9 mouse cellular contexts compared by ENCODE assay signal in genomic region chr13:23757921-23758320, GRCm38 (mm10). TPM values are rescaled to one million over a fixed set of nuclear protein-coding genes. Genes with fewer than 3 reads are reported as not detected.
A peak's percentile ranks its signal among the peaks of the same experiment; 100 is the strongest.
DNase-seq lines count a peak whose midpoint lies in the region; ATAC-seq and TF ChIP-seq lines count a peak whose summit lies in the region.
"Had no signal": no experiment of that assay in that cellular context is flagged by ENCODE, and none has a peak within 500 bp of the region (broad histone marks: within the 10 kb centered on the region; RNA-seq: fewer than 3 reads in every experiment).

No protein-coding gene starts in this region.

- H3K4me1 ChIP-seq in forebrain, embryonic 12.5 days = peaks cover 17% of the 10 kb centered on the region
- H3K4me1 ChIP-seq in forebrain, embryonic 16.5 days (replicated peaks; ENCODE audit: control insufficient read depth, insufficient read depth, low read length) = peaks cover 19% of the 10 kb centered on the region
- 0 out of 2 replicates have a peak, but pooled peaks cover 4% of the 10 kb centered on the region for H3K4me1 ChIP-seq in lung, embryonic 14.5 days (ENCODE audit: insufficient read depth)
- no peaks in the 10 kb centered on the region for H3K4me1 ChIP-seq in ES-Bruce4 (ENCODE audit: control insufficient read depth, insufficient read depth, low read length)
- peaks cover 17% of the 10 kb centered on the region for H3K4me1 ChIP-seq in limb, embryonic 12.5 days (replicated peaks)

- TF ChIP-seq EP300 in ES-Bruce4 (IDR thresholded peaks at IDR 0.05; ENCODE audit: insufficient read depth, low read depth, low read length) = no peak

- H3K27ac ChIP-seq in forebrain, embryonic 12.5 days = 0 out of 2 replicates have a peak overlapping the region, but pooled peaks have one; percentile 27
- H3K27ac ChIP-seq in forebrain, embryonic 16.5 days (ENCODE audit: low read length) = no peak overlapping the region
- H3K27ac ChIP-seq in lung, embryonic 14.5 days (ENCODE audit: low read depth) = peak overlapping the region; percentile 98
- peak overlapping the region; percentile 56; the same call in 1 of the 2 replicates for H3K27ac ChIP-seq in ES-Bruce4 (ENCODE audit: insufficient read depth, low read length)
- peak overlapping the region; percentile 78 for H3K27ac ChIP-seq in limb, embryonic 12.5 days

- TF ChIP-seq POLR2A in ES-Bruce4 (IDR thresholded peaks at IDR 0.05; ENCODE audit: insufficient read depth, low read length) = no peak

- H3K9ac ChIP-seq in forebrain, embryonic 12.5 days = no peak overlapping the region
- H3K9ac ChIP-seq in forebrain, embryonic 16.5 days (replicated peaks; ENCODE audit: low read depth, low read length) = no peak overlapping the region
- peak overlapping the region; percentile 71; the same call in 1 of the 2 replicates for H3K9ac ChIP-seq in lung, embryonic 14.5 days
- H3K9ac ChIP-seq in ES-Bruce4 (ENCODE audit: low read depth, poor library complexity, severe bottlenecking) = 0 out of 2 replicates have a peak overlapping the region, but pooled peaks have one; percentile 74
- H3K9ac ChIP-seq in limb, embryonic 12.5 days (replicated peaks) = no peak overlapping the region

- H3K4me3 ChIP-seq in forebrain, embryonic 12.5 days (replicated peaks) = no peak overlapping the region
- no peak overlapping the region for H3K4me3 ChIP-seq in forebrain, embryonic 16.5 days (replicated peaks; ENCODE audit: low read length)
- H3K4me3 ChIP-seq in lung, embryonic 14.5 days (ENCODE audit: low read depth, low read length) = peak overlapping the region; percentile 43; the same call in 1 of the 2 replicates
- no peak overlapping the region for H3K4me3 ChIP-seq in ES-Bruce4 (ENCODE audit: low read depth, low read length)
- H3K4me3 ChIP-seq in limb, embryonic 12.5 days (replicated peaks) = no peak overlapping the region

- no peaks in the 10 kb centered on the region for H3K36me3 ChIP-seq in forebrain, embryonic 12.5 days (replicated peaks)
- no peaks in the 10 kb centered on the region for H3K36me3 ChIP-seq in forebrain, embryonic 16.5 days (ENCODE audit: control insufficient read depth, insufficient read depth)
- no peaks in the 10 kb centered on the region for H3K36me3 ChIP-seq in lung, embryonic 14.5 days (ENCODE audit: insufficient read depth)
- H3K36me3 ChIP-seq in ES-Bruce4 (ENCODE audit: control insufficient read depth, insufficient read depth, low read length, poor library complexity, severe bottlenecking) = no peaks in the 10 kb centered on the region
- H3K36me3 ChIP-seq in limb, embryonic 12.5 days = no peaks in the 10 kb centered on the region

- ATAC-seq in forebrain, embryonic 12.5 days (ENCODE audit: low FRiP score) = no peak
- ATAC-seq in forebrain, embryonic 16.5 days = no peak
- ATAC-seq in lung, embryonic 14.5 days (ENCODE audit: insufficient read depth) = no peak
- ATAC-seq in limb, embryonic 12.5 days (ENCODE audit: insufficient number of reproducible peaks, insufficient read depth, low FRiP score, low TSS enrichment, low read depth) = no peak

- H3K27me3 ChIP-seq in forebrain, embryonic 12.5 days = no peaks in the 10 kb centered on the region
- H3K27me3 ChIP-seq in forebrain, embryonic 16.5 days (replicated peaks; ENCODE audit: control insufficient read depth, insufficient read depth, low read length) = no peaks in the 10 kb centered on the region
- H3K27me3 ChIP-seq in lung, embryonic 14.5 days (ENCODE audit: insufficient read depth, low read length) = no peaks in the 10 kb centered on the region
- H3K27me3 ChIP-seq in ES-Bruce4 (ENCODE audit: control insufficient read depth, insufficient read depth, low read length, poor library complexity, severe bottlenecking) = no peaks in the 10 kb centered on the region
- no peaks in the 10 kb centered on the region for H3K27me3 ChIP-seq in limb, embryonic 12.5 days

- 51% methylated on average over 3 of the region's 3 CpGs for WGBS in forebrain, embryonic 12.5 days
- 40% methylated on average over 3 of the region's 3 CpGs for WGBS in forebrain, embryonic 16.5 days
- 43% methylated on average over 3 of the region's 3 CpGs for WGBS in lung, embryonic 14.5 days
- WGBS in limb, embryonic 12.5 days = 51% methylated on average over 3 of the region's 3 CpGs

- no peak for TF ChIP-seq CTCF in lung, embryonic 14.5 days (IDR thresholded peaks at IDR 0.05; ENCODE audit: low read depth)
- TF ChIP-seq CTCF in ES-Bruce4 (IDR thresholded peaks at IDR 0.05; ENCODE audit: low read depth, low read length) = no peak

- no peak overlapping the region for H3K4me2 ChIP-seq in forebrain, embryonic 12.5 days
- H3K4me2 ChIP-seq in forebrain, embryonic 16.5 days (ENCODE audit: low read length) = no peak overlapping the region
- peak overlapping the region; percentile 83 for H3K4me2 ChIP-seq in lung, embryonic 14.5 days
- H3K4me2 ChIP-seq in limb, embryonic 12.5 days = peak overlapping the region; percentile 79

- H3K9me3 ChIP-seq in forebrain, embryonic 12.5 days = no peaks in the 10 kb centered on the region
- no peaks in the 10 kb centered on the region for H3K9me3 ChIP-seq in forebrain, embryonic 16.5 days (ENCODE audit: control insufficient read depth, low read length)
- no peaks in the 10 kb centered on the region for H3K9me3 ChIP-seq in lung, embryonic 14.5 days (ENCODE audit: low read depth, low read length)
- H3K9me3 ChIP-seq in ES-Bruce4 (replicated peaks; ENCODE audit: control insufficient read depth, insufficient read depth, low read length, poor library complexity, severe bottlenecking) = no peaks in the 10 kb centered on the region
- no peaks in the 10 kb centered on the region for H3K9me3 ChIP-seq in limb, embryonic 12.5 days

- peak; percentile 9 for DNase-seq in lung, embryonic 14.5 days
- no peak for DNase-seq in lung, postnatal 4 days
- DNase-seq in cerebellum, postnatal 14 days = no peak
- no peak for DNase-seq in urinary bladder, postnatal 25 days (ENCODE audit: low spot score)
- DNase-seq: kidney, adult 2 months had no signal

RNA-seq across cellular contexts. Expression of gene Hist1h4b, which starts 1.1 kb away (rescaled TPM):
- polyA plus RNA-seq in forebrain, embryonic 12.5 days (2016; fragmentation: Nextera tagmentation; extraction: Ambion mirVana) = 5.3 and 8.2 TPM in 2 replicates
- 1.5 TPM in 1 of 2 replicates, not detected in the other for polyA plus RNA-seq in forebrain, embryonic 16.5 days (2015; fragmentation: Nextera tagmentation; extraction: Ambion mirVana)
- 4.3 and 7.5 TPM in 2 replicates for polyA plus RNA-seq in lung, embryonic 14.5 days (2014; fragmentation: Nextera tagmentation; extraction: Ambion mirVana)
- 28.2 and 29.2 TPM in 2 replicates for polyA plus RNA-seq in ES-Bruce4 (2011; ENCODE audit: insufficient read depth, insufficient read length, low read depth, missing spikeins)
- polyA plus RNA-seq in limb, embryonic 12.5 days (2016; fragmentation: Nextera tagmentation; extraction: Ambion mirVana) = 9.1 and 10.7 TPM in 2 replicates

RNA-seq across cellular contexts. Expression of gene Hist1h4a, which starts 3.1 kb away (rescaled TPM):
- polyA plus RNA-seq in forebrain, embryonic 12.5 days (2016; fragmentation: Nextera tagmentation; extraction: Ambion mirVana) = 0.88 TPM in 1 of 2 replicates, not detected in the other
- not detected in 2 replicates for polyA plus RNA-seq in forebrain, embryonic 16.5 days (2015; fragmentation: Nextera tagmentation; extraction: Ambion mirVana)
- polyA plus RNA-seq in lung, embryonic 14.5 days (2014; fragmentation: Nextera tagmentation; extraction: Ambion mirVana) = 0.66 TPM in 1 of 2 replicates, not detected in the other
- polyA plus RNA-seq in ES-Bruce4 (2011; ENCODE audit: insufficient read depth, insufficient read length, low read depth, missing spikeins) = 3.1 and 4.5 TPM in 2 replicates
- polyA plus RNA-seq in limb, embryonic 12.5 days (2016; fragmentation: Nextera tagmentation; extraction: Ambion mirVana) = 1.2 and 1.4 TPM in 2 replicates

RNA-seq across cellular contexts. Expression of gene Hist1h3a, which starts 4.3 kb away (rescaled TPM):
- 5.1 and 5.2 TPM in 2 replicates for polyA plus RNA-seq in forebrain, embryonic 12.5 days (2016; fragmentation: Nextera tagmentation; extraction: Ambion mirVana)
- polyA plus RNA-seq in forebrain, embryonic 16.5 days (2015; fragmentation: Nextera tagmentation; extraction: Ambion mirVana) = 1.5 and 1.9 TPM in 2 replicates
- polyA plus RNA-seq in lung, embryonic 14.5 days (2014; fragmentation: Nextera tagmentation; extraction: Ambion mirVana) = 7.4 and 9.2 TPM in 2 replicates
- polyA plus RNA-seq in ES-Bruce4 (2011; ENCODE audit: insufficient read depth, insufficient read length, low read depth, missing spikeins) = 5.4 TPM in 1 of 2 replicates, not detected in the other
- polyA plus RNA-seq in limb, embryonic 12.5 days (2016; fragmentation: Nextera tagmentation; extraction: Ambion mirVana) = 11.9 and 12.8 TPM in 2 replicates

RNA-seq across cellular contexts. Expression of gene Hist1h1a, which starts 5.5 kb away (rescaled TPM):
- polyA plus RNA-seq in forebrain, embryonic 12.5 days (2016; fragmentation: Nextera tagmentation; extraction: Ambion mirVana) = 3.3 and 4.0 TPM in 2 replicates
- polyA plus RNA-seq in forebrain, embryonic 16.5 days (2015; fragmentation: Nextera tagmentation; extraction: Ambion mirVana) = 0.70 and 1.0 TPM in 2 replicates
- 5.2 and 5.5 TPM in 2 replicates for polyA plus RNA-seq in lung, embryonic 14.5 days (2014; fragmentation: Nextera tagmentation; extraction: Ambion mirVana)
- 7.8 and 8.6 TPM in 2 replicates for polyA plus RNA-seq in ES-Bruce4 (2011; ENCODE audit: insufficient read depth, insufficient read length, low read depth, missing spikeins)
- 6.3 and 7.4 TPM in 2 replicates for polyA plus RNA-seq in limb, embryonic 12.5 days (2016; fragmentation: Nextera tagmentation; extraction: Ambion mirVana)

RNA-seq across cellular contexts. Expression of gene Hist1h3b, which starts 5.9 kb away (rescaled TPM):
- 14.0 and 15.8 TPM in 2 replicates for polyA plus RNA-seq in forebrain, embryonic 12.5 days (2016; fragmentation: Nextera tagmentation; extraction: Ambion mirVana)
- 4.9 and 6.7 TPM in 2 replicates for polyA plus RNA-seq in forebrain, embryonic 16.5 days (2015; fragmentation: Nextera tagmentation; extraction: Ambion mirVana)
- 18.4 and 18.7 TPM in 2 replicates for polyA plus RNA-seq in lung, embryonic 14.5 days (2014; fragmentation: Nextera tagmentation; extraction: Ambion mirVana)
- polyA plus RNA-seq in ES-Bruce4 (2011; ENCODE audit: insufficient read depth, insufficient read length, low read depth, missing spikeins) = 5.0 and 9.4 TPM in 2 replicates
- polyA plus RNA-seq in limb, embryonic 12.5 days (2016; fragmentation: Nextera tagmentation; extraction: Ambion mirVana) = 17.7 and 30.1 TPM in 2 replicates

Comparison
In these comparisons a context has a peak if more than half of its experiments do, and no peak if none do; other contexts are left out.
1. H3K4me2 ChIP-seq: peak in lung, embryonic 14.5 days (single experiment) and limb, embryonic 12.5 days (single experiment); none in forebrain, embryonic 12.5 days (single experiment) and forebrain, embryonic 16.5 days (single experiment).
2. H3K9ac ChIP-seq: peak in lung, embryonic 14.5 days (single experiment) and ES-Bruce4 (single experiment); none in forebrain, embryonic 12.5 days (single experiment), forebrain, embryonic 16.5 days (single experiment) and limb, embryonic 12.5 days (single experiment).